Mouse (Mus musculus) liver, embryonic 14.5 days (tissue): ENCODE measurements around the gene Ank2. TPM values are rescaled to one million over a fixed set of nuclear protein-coding genes. Genes with fewer than 3 reads are reported as not detected.

ENCODE experiments used
- ATAC-seq: fragments of 200-750 bp; cut with Nextera tagmentation; 2 replicates; pipeline ENCODE4 v1.8.0; 2017; ENCODE audit warnings: moderate number of reproducible peaks, mild to moderate bottlenecking, moderate library complexity; ENCODE audit not compliant: insufficient read depth
- DNase-seq, 3 experiments: peaks; one replicate each; pipeline ENCODE4 v3.0.0-alpha.2; 2012 to 2013; ENCODE audit warnings: low read depth in 3 of 3, low spot score in 3 of 3
- H3K27ac ChIP-seq: fragments of 300-500 bp; sonication (generic); 2 replicates; pipeline ENCODE4 v1.5.1; 2014; ENCODE audit warnings: moderate library complexity, mild to moderate bottlenecking, control low read depth, inconsistent platforms
- H3K27me3 ChIP-seq: fragments of 300-500 bp; sonication (generic); 2 replicates; pipeline ENCODE4 v1.6.1; 2014; ENCODE audit warnings: mild to moderate bottlenecking, low read length, moderate library complexity; ENCODE audit not compliant: control insufficient read depth, insufficient read depth
- H3K36me3 ChIP-seq: fragments of 300-500 bp; sonication (generic); replicated peaks from 2 replicates; pipeline ENCODE4 v1.6.1; 2014; ENCODE audit warnings: low read depth; ENCODE audit not compliant: control insufficient read depth, insufficient read depth
- H3K4me1 ChIP-seq, 2 experiments: fragments of 200-500 bp in 1 of 2; fragments of 300-500 bp in 1 of 2; sonication (generic) in 1 of 2; replicated peaks; 2 replicates each; pipeline ENCODE4 v1.6.1; 2012 to 2014; ENCODE audit warnings: antibody characterized with exemption in 1 of 2, inconsistent platforms in 1 of 2, low read length in 1 of 2; ENCODE audit not compliant: control insufficient read depth in 2 of 2, insufficient read depth in 2 of 2
- H3K4me2 ChIP-seq: fragments of 300-500 bp; sonication (generic); 2 replicates; pipeline ENCODE4 v1.6.1; 2014; ENCODE audit warnings: low read depth, mild to moderate bottlenecking, control low read depth, moderate library complexity
- H3K4me3 ChIP-seq, 2 experiments: fragments of 200-500 bp in 1 of 2; fragments of 300-500 bp in 1 of 2; sonication (generic) in 1 of 2; 2 replicates each; pipeline ENCODE4 v1.5.1; 2012 to 2014; ENCODE audit warnings: low read depth in 2 of 2, low read length in 2 of 2, mild to moderate bottlenecking in 2 of 2, control low read depth in 1 of 2, inconsistent platforms in 1 of 2, moderate library complexity in 1 of 2; ENCODE audit not compliant: insufficient read depth in 1 of 2
- H3K9ac ChIP-seq: fragments of 300-500 bp; sonication (generic); replicated peaks from 2 replicates; pipeline ENCODE4 v1.6.1; 2014; ENCODE audit warnings: mild to moderate bottlenecking, control low read depth, moderate library complexity
- H3K9me3 ChIP-seq: fragments of 300-500 bp; sonication (generic); 2 replicates; pipeline ENCODE4 v1.6.1; 2016; ENCODE audit warnings: low read length, mixed read lengths; ENCODE audit not compliant: control insufficient read depth
- CTCF ChIP-seq: IDR thresholded peaks from 2 replicates; pipeline ENCODE4 v1.5.1; 2016; ENCODE audit warnings: antibody characterized with exemption, low read depth, control low read depth
- EP300 ChIP-seq: IDR thresholded peaks from 2 replicates; pipeline ENCODE4 v1.6.1; 2016; ENCODE audit warnings: antibody characterized with exemption, low read depth
- WGBS: fragments of 180-500 bp; shearing (Covaris S2); extraction: QIAGEN DNeasy Blood & Tissue Kit; methylation state at CpG from one replicate; pipeline ENCODE4 v1.1.7; 2014; ENCODE audit not compliant: insufficient replicate concordance; 5-methylcytosine and 5-hydroxymethylcytosine counted together
- polyA plus RNA-seq, 2 experiments: library from polyadenylated mRNA; depleted of rRNA in 1 of 2; stranded (reverse) in 1 of 2; unstranded in 1 of 2; fragments of >200 nt; fragmentation: Nextera tagmentation in 1 of 2; extraction: Ambion mirVana in 1 of 2; gene quantifications; 2 replicates each; pipeline versions ENCODE4 v1.2.1 to v1.2.3; 2012 to 2014

Ank2 gene
- polyA plus RNA-seq, 2 experiments, result 4.8 to 5.2 TPM

GRCm38 (mm10) chr3:126973551-126973950 lies 525.6 kb downstream of the Ank2 start:
- no peak overlapping the region for H3K27ac ChIP-seq
- H3K36me3 ChIP-seq, result no peaks in the 10 kb centered on the region
- H3K9ac ChIP-seq, result no peak overlapping the region
- TF ChIP-seq EP300, result no peak
- no peak for TF ChIP-seq CTCF
- ATAC-seq (no peak), DNase-seq (no peak)
- no peaks in the 10 kb centered on the region for H3K4me1 ChIP-seq
- no peak overlapping the region for H3K4me3 ChIP-seq
- no peak overlapping the region for H3K4me2 ChIP-seq
- no peaks in the 10 kb centered on the region for H3K9me3 ChIP-seq
- H3K27me3 ChIP-seq, result no peaks in the 10 kb centered on the region
- WGBS, result 38% methylated on average over 2 of the region's 2 CpGs

GRCm38 (mm10) chr3:126971531-126971930 lies 527.6 kb downstream of the Ank2 start:
- no peak overlapping the region for H3K9ac ChIP-seq
- no peak overlapping the region for H3K4me3 ChIP-seq
- 77% methylated on average over 9 of the region's 9 CpGs for WGBS
- no peak overlapping the region for H3K27ac ChIP-seq
- H3K36me3 ChIP-seq, result no peaks in the 10 kb centered on the region
- no peak for ATAC-seq
- H3K4me2 ChIP-seq, result no peak overlapping the region
- TF ChIP-seq EP300, result no peak
- TF ChIP-seq CTCF, result no peak
- H3K27me3 ChIP-seq, result no peaks in the 10 kb centered on the region
- no peak for DNase-seq
- H3K9me3 ChIP-seq, result no peaks in the 10 kb centered on the region
- H3K4me1 ChIP-seq, result no peaks in the 10 kb centered on the region

GRCm38 (mm10) chr3:126968721-126969120 lies 530.4 kb downstream of the Ank2 start:
- no peak overlapping the region for H3K4me2 ChIP-seq
- no peaks in the 10 kb centered on the region for H3K36me3 ChIP-seq
- TF ChIP-seq CTCF, result no peak
- no peak for TF ChIP-seq EP300
- H3K4me1 ChIP-seq, result no peaks in the 10 kb centered on the region
- no peak overlapping the region for H3K4me3 ChIP-seq
- DNase-seq (no peak), ATAC-seq (no peak)
- H3K27me3 ChIP-seq, result no peaks in the 10 kb centered on the region
- WGBS, result 70% methylated on average over 2 of the region's 2 CpGs
- H3K27ac ChIP-seq, result no peak overlapping the region
- H3K9ac ChIP-seq, result no peak overlapping the region
- no peaks in the 10 kb centered on the region for H3K9me3 ChIP-seq

DNA sequence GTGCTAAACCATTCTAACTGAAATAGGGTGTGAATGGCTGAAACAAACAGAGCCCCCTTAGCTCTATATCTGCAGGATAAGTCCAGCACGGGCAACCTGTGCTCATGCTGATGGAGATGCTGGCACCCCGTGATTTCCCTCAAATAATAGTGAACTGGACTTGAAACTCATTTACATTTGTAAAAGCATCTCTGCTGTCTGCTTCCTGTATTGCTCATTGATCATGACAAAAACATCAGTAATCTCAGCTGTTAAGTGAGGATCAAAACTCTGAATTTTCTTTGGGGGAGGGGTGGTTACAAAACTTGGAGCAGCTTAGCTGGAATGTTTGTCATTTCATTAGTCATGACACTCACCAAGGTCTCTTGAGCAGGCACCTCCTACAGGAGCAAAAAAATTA lies 533.4 kb downstream of the Ank2 start:
- Histone ChIP-seq H3K9me3 (no peaks in the 10 kb centered on the region), H3K27ac (no peak overlapping the region), H3K9ac (no peak overlapping the region), H3K36me3 (no peaks in the 10 kb centered on the region), H3K4me3 (no peak overlapping the region), H3K4me1 (no peaks in the 10 kb centered on the region), H3K27me3 (no peaks in the 10 kb centered on the region), H3K4me2 (no peak overlapping the region)
- TF ChIP-seq EP300 (no peak), CTCF (no peak)
- ATAC-seq (no peak), DNase-seq (no peak)
- 55% methylated on average over 2 of the region's 2 CpGs for WGBS

- no peak overlapping the region for H3K4me2 ChIP-seq
- no peak overlapping the region for H3K27ac ChIP-seq
- WGBS, result 69% methylated on average over 8 of the region's 8 CpGs
- ATAC-seq, result no peak
- H3K4me3 ChIP-seq, result no peak overlapping the region
- no peak for DNase-seq
- H3K9me3 ChIP-seq, result no peaks in the 10 kb centered on the region
- no peaks in the 10 kb centered on the region for H3K4me1 ChIP-seq
- no peak overlapping the region for H3K9ac ChIP-seq
- H3K27me3 ChIP-seq, result no peaks in the 10 kb centered on the region
- TF ChIP-seq EP300, result no peak
- TF ChIP-seq CTCF, result no peak
- no peaks in the 10 kb centered on the region for H3K36me3 ChIP-seq
These were observed 536.8 kb downstream of the Ank2 start for GRCm38 (mm10) chr3:126962326-126962725.

DNA sequence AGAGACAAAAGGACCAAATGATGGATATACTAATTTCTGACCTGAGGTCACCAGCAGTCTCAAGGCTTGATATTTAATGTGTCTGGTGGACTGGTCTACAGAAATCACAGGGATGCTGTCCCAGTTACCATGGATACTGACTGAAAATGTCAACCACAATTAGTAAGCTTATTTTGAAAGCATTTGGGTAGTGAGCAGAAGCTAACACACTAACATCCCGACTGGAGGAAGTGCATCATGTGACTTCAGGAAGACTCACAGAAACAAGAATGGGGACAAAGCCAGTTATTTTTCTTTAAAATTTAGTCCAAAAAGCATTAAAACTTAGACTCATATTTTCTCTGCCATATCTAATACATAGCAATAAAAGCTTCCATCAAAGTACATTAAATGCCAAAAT lies 546.5 kb downstream of the Ank2 start:
- H3K9ac ChIP-seq, result no peak overlapping the region
- DNase-seq, result no peak
- no peak overlapping the region for H3K27ac ChIP-seq
- no peaks in the 10 kb centered on the region for H3K36me3 ChIP-seq
- no peaks in the 10 kb centered on the region for H3K27me3 ChIP-seq
- ATAC-seq, result no peak
- no peak overlapping the region for H3K4me3 ChIP-seq
- H3K9me3 ChIP-seq, result no peaks in the 10 kb centered on the region
- WGBS, result 27% methylated on average over 1 of the region's 1 CpGs
- no peak for TF ChIP-seq EP300
- H3K4me2 ChIP-seq, result no peak overlapping the region
- H3K4me1 ChIP-seq, result no peaks in the 10 kb centered on the region
